Mouse (Mus musculus): Measurements from ENCODE around the gene Sp2.

The Sp2 gene

DNA sequence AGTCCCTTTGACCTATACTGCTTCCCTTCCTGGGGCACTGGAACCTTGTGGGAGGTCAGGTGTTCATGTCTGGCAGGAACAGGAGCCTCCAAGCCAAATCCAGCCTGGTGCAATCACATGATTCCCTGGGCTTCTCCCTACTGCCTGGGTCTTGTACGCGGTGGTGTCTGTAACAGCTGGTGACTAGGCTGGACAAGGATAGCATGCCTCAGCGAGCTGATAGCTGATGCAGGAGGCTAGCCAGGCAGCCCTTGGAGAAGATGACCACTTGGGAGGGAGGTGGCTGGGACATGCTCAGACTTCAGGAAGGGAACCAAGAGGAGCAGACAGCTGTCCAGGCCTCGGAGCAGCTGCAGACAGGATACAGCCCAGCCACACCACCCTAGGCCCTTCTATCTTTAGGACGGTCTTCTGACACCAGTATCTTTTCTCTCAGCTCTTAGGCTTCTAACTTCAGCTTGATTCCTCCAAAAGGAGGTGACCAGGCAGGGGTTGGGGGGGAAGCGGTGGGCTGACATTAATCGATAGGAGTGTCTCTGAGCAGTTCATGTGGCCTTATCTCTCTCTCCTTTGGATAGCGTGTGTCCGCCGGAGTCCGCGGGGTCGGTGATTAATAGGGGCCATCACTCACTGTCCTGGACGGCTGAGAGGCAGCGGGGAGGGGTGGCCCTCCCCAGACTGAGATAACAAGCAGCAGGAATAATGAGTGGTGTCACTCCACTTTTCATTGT, 76.2 kb downstream of the Sp2 start:
- peak; percentile 55 for DNase-seq
